Comparison of ENCODE assay signal across 24 mouse cellular contexts in genomic region chr7:6799105-6799805, GRCm38 (mm10).
DNase-seq lines count a peak whose midpoint lies in the region; ATAC-seq lines count a peak whose summit lies in the region.
"Had no signal": no experiment of that assay in that cellular context is flagged by ENCODE, and none has a peak within 500 bp of the region (broad histone marks: within the 10 kb centered on the region; RNA-seq: fewer than 3 reads in every experiment).

No protein-coding gene starts in this region.

- WGBS in hindbrain, embryonic 10.5 days: 61% methylated on average over 9 of the region's 9 CpGs
- 54% methylated on average over 9 of the region's 9 CpGs for WGBS in hindbrain, embryonic 12.5 days
- 41% methylated on average over 9 of the region's 9 CpGs for WGBS in embryonic facial prominence, embryonic 10.5 days
- 19% methylated on average over 9 of the region's 9 CpGs for WGBS in limb, embryonic 13.5 days

- H3K9me3 ChIP-seq in hindbrain, embryonic 10.5 days: no peaks in the 10 kb centered on the region
- H3K9me3 ChIP-seq in hindbrain, embryonic 12.5 days (replicated peaks): no peaks in the 10 kb centered on the region
- no peaks in the 10 kb centered on the region for H3K9me3 ChIP-seq in embryonic facial prominence, embryonic 10.5 days
- H3K9me3 ChIP-seq in limb, embryonic 13.5 days: no peaks in the 10 kb centered on the region
- H3K9me3 ChIP-seq: embryonic facial prominence, embryonic 13.5 days; stomach, embryonic 15.5 days had no signal

- no peak overlapping the region for H3K27ac ChIP-seq in hindbrain, embryonic 10.5 days
- H3K27ac ChIP-seq in hindbrain, embryonic 12.5 days: no peak overlapping the region
- H3K27ac ChIP-seq in embryonic facial prominence, embryonic 10.5 days (replicated peaks): peak overlapping the region; percentile 73
- peak overlapping the region; percentile 72 for H3K27ac ChIP-seq in limb, embryonic 13.5 days
- H3K27ac ChIP-seq: embryonic facial prominence, embryonic 13.5 days; left cerebral cortex, adult 2 months; stomach, embryonic 15.5 days had no signal

- no peak overlapping the region for H3K9ac ChIP-seq in hindbrain, embryonic 12.5 days
- no peak overlapping the region for H3K9ac ChIP-seq in limb, embryonic 13.5 days
- H3K9ac ChIP-seq: embryonic facial prominence, embryonic 13.5 days; stomach, embryonic 15.5 days had no signal

- no peak for ATAC-seq in hindbrain, embryonic 12.5 days (ENCODE audit: low FRiP score)
- ATAC-seq in limb, embryonic 13.5 days (ENCODE audit: low FRiP score, low read depth): peak; percentile 60; the same call in 1 of the 2 replicates
- ATAC-seq: forebrain, embryonic 16.5 days; inflammation-experienced regulatory T-cells, adult 6 months had no signal

- no peak overlapping the region for H3K4me3 ChIP-seq in hindbrain, embryonic 10.5 days
- H3K4me3 ChIP-seq in hindbrain, embryonic 12.5 days: no peak overlapping the region
- no peak overlapping the region for H3K4me3 ChIP-seq in embryonic facial prominence, embryonic 10.5 days
- no peak overlapping the region for H3K4me3 ChIP-seq in limb, embryonic 13.5 days
- H3K4me3 ChIP-seq: embryonic facial prominence, embryonic 13.5 days; left cerebral cortex, adult 2 months; stomach, embryonic 15.5 days had no signal

- H3K4me1 ChIP-seq in hindbrain, embryonic 10.5 days (replicated peaks): no peaks in the 10 kb centered on the region
- peaks cover 7% of the 10 kb centered on the region for H3K4me1 ChIP-seq in hindbrain, embryonic 12.5 days
- H3K4me1 ChIP-seq in embryonic facial prominence, embryonic 10.5 days: peaks cover 26% of the 10 kb centered on the region
- peaks cover 42% of the 10 kb centered on the region for H3K4me1 ChIP-seq in limb, embryonic 13.5 days

- H3K27me3 ChIP-seq in hindbrain, embryonic 10.5 days (ENCODE audit: insufficient read depth, poor library complexity, severe bottlenecking): no peaks in the 10 kb centered on the region
- no peaks in the 10 kb centered on the region for H3K27me3 ChIP-seq in hindbrain, embryonic 12.5 days
- H3K27me3 ChIP-seq in embryonic facial prominence, embryonic 10.5 days (replicated peaks; ENCODE audit: low read depth, poor library complexity, severe bottlenecking): no peaks in the 10 kb centered on the region
- no peaks in the 10 kb centered on the region for H3K27me3 ChIP-seq in limb, embryonic 13.5 days
- H3K27me3 ChIP-seq: embryonic facial prominence, embryonic 13.5 days; stomach, embryonic 15.5 days had no signal

- DNase-seq in hindbrain, embryonic 10.5 days (ENCODE audit: low spot score): peak; percentile 36
- DNase-seq in embryo, embryonic 10.5 days (ENCODE audit: low spot score): peak; percentile 67
- peak; percentile 69 for DNase-seq in embryonic facial prominence, embryonic 10.5 days (ENCODE audit: low spot score)
- no peak for DNase-seq in T-cell, adult 2 months (ENCODE audit: low spot score)
- DNase-seq in testis, postnatal 14 days (ENCODE audit: low spot score): no peak
- DNase-seq: adrenal gland, postnatal 36 days; B cell, adult 2 months; cerebellum, adult 11-12 months; cerebellum, postnatal 14 days; heart, postnatal 4 days; kidney, adult 8-10 months; kidney, postnatal 36 days; layer of hippocampus, adult 9-11 months; liver; lung, postnatal 10 days; spleen, adult 18-20 months; thymus, adult 2 months had no signal

- no peaks in the 10 kb centered on the region for H3K36me3 ChIP-seq in hindbrain, embryonic 10.5 days
- H3K36me3 ChIP-seq in hindbrain, embryonic 12.5 days: no peaks in the 10 kb centered on the region
- no peaks in the 10 kb centered on the region for H3K36me3 ChIP-seq in embryonic facial prominence, embryonic 10.5 days (replicated peaks)
- H3K36me3 ChIP-seq in limb, embryonic 13.5 days: no peaks in the 10 kb centered on the region
- H3K36me3 ChIP-seq: embryonic facial prominence, embryonic 13.5 days; stomach, embryonic 15.5 days had no signal

- no peak overlapping the region for H3K4me2 ChIP-seq in hindbrain, embryonic 12.5 days (replicated peaks)
- H3K4me2 ChIP-seq in limb, embryonic 13.5 days (replicated peaks): no peak overlapping the region; the same call in 1 of the 2 replicates
- H3K4me2 ChIP-seq: embryonic facial prominence, embryonic 13.5 days; stomach, embryonic 15.5 days had no signal

Comparison
In these comparisons a context has a peak if more than half of its experiments do, and no peak if none do; other contexts are left out.
1. DNase-seq: peak in hindbrain, embryonic 10.5 days (single experiment), embryo, embryonic 10.5 days (single experiment) and embryonic facial prominence, embryonic 10.5 days (single experiment); none in T-cell, adult 2 months (single experiment) and testis, postnatal 14 days (single experiment).
2. H3K27ac ChIP-seq: peak in embryonic facial prominence, embryonic 10.5 days (single experiment) and limb, embryonic 13.5 days (single experiment); none in hindbrain, embryonic 10.5 days (single experiment) and hindbrain, embryonic 12.5 days (single experiment).